Mouse (Mus musculus): Measurements from ENCODE around the gene Sort1.

DNA sequence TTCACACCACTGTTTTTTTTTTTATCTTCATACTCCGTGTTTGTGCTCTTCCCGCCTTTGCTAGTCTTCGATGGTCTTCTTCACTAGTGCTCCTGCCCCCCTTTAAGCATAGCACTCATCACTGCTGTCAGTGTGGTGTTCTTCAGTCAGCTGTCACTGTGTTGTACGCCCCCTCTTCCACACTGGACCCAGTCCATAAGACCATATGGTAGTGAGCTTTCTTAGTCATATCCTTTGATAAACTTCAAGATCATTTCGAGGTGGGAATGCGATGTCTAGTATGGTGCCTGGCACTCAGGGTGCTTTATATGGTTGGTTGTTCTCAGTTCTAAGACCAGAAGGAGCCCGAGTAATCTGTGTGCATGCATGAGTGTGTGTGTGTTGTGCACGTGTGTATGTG is 43.4 kb downstream of the Sort1 start:
- TF ChIP-seq POLR2A (IDR thresholded peaks at IDR 0.05; ENCODE audit: control insufficient read depth, extremely low read depth, insufficient read depth, low read length, poor library complexity) (no peak), CTCF (IDR thresholded peaks at IDR 0.05; ENCODE audit: borderline replicate concordance, control insufficient read depth, extremely low read depth, insufficient read depth, low read length, poor library complexity) (no peak)

All from thymus, adult 2 months (tissue).